Mouse (Mus musculus) lung, postnatal 0 days (tissue): ENCODE measurements around the gene Nenf.

ENCODE experiments used
- CTCF ChIP-seq: IDR thresholded peaks from 2 replicates; pipeline ENCODE4 v1.5.1; 2016; ENCODE audit warnings: antibody characterized with exemption, mild to moderate bottlenecking
- EP300 ChIP-seq: IDR thresholded peaks from 2 replicates; pipeline ENCODE4 v1.6.1; 2016; ENCODE audit warnings: antibody characterized with exemption, mild to moderate bottlenecking, control low read depth

DNA sequence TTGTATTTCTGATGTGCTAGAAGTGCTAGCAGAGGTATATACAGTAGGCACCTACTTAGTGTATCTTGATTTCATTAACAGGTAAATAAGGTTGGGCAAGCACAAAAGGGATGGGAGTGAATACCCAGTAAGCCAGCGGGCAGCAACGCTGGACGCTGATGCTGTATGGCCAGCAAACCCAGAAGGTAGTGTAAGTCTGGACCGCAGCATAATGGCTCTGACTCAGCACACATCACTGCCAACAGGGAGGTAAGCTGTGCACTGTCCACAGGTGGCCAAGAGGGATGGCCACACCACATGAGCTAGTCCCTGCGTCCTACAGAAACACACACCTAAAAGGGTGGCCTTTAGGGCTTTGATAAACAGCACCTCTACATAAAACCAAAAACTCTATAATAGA, 32.4 kb upstream of the Nenf start:
- TF ChIP-seq CTCF: no peak
- TF ChIP-seq EP300: no peak
